Mouse (Mus musculus): ENCODE data around the gene Ulk4.
"Not testable (repeated sequence)": the region's sequence is repeated elsewhere in the genome, so short reads cannot be mapped to it uniquely, and the experiment has no call there.

Gene Ulk4

GRCm38 (mm10) chr9:121064606-121065355 lies 212.2 kb downstream of the Ulk4 start:
- no peak for DNase-seq (ENCODE audit: low read depth, low spot score)

- no peak for DNase-seq (ENCODE audit: low read depth, low spot score)
Measured at GRCm38 (mm10) chr9:121062671-121063070, 214.3 kb downstream of the Ulk4 start.

GRCm38 (mm10) chr9:121061820-121062623 lies 215.0 kb downstream of the Ulk4 start:
- no peak for DNase-seq (ENCODE audit: low read depth, low spot score)

GRCm38 (mm10) chr9:121060331-121060730 lies 216.7 kb downstream of the Ulk4 start:
- DNase-seq (ENCODE audit: low read depth, low spot score): no peak

- DNase-seq (ENCODE audit: low read depth, low spot score): no peak
Measured at GRCm38 (mm10) chr9:121059286-121059685, 217.7 kb downstream of the Ulk4 start.

- DNase-seq (ENCODE audit: low read depth, low spot score): no peak
Measured at GRCm38 (mm10) chr9:121058538-121058937, 218.5 kb downstream of the Ulk4 start.

GRCm38 (mm10) chr9:121058116-121058515 lies 218.9 kb downstream of the Ulk4 start:
- no peak for DNase-seq (ENCODE audit: low read depth, low spot score)

GRCm38 (mm10) chr9:121057401-121057800 lies 219.6 kb downstream of the Ulk4 start:
- no peak for DNase-seq (ENCODE audit: low read depth, low spot score)

- DNase-seq (ENCODE audit: low read depth, low spot score): no peak
Measured at GRCm38 (mm10) chr9:121056526-121056925, 220.5 kb downstream of the Ulk4 start.

- DNase-seq (ENCODE audit: low read depth, low spot score): no peak
Measured at GRCm38 (mm10) chr9:121056036-121056435, 221.0 kb downstream of the Ulk4 start.

GRCm38 (mm10) chr9:121045657-121046056 lies 231.3 kb downstream of the Ulk4 start:
- not testable (repeated sequence) for DNase-seq (ENCODE audit: low read depth, low spot score)

- DNase-seq (ENCODE audit: low read depth, low spot score): no peak
Measured at GRCm38 (mm10) chr9:121044471-121045206, 232.4 kb downstream of the Ulk4 start.

- DNase-seq (ENCODE audit: low read depth, low spot score): no peak
Measured at GRCm38 (mm10) chr9:121043021-121043420, 234.0 kb downstream of the Ulk4 start.

- DNase-seq (ENCODE audit: low read depth, low spot score): no peak
Measured at GRCm38 (mm10) chr9:121038396-121038795, 238.6 kb downstream of the Ulk4 start.

GRCm38 (mm10) chr9:121037975-121038374 lies 239.0 kb downstream of the Ulk4 start:
- DNase-seq (ENCODE audit: low read depth, low spot score): no peak

GRCm38 (mm10) chr9:121035296-121035695 lies 241.7 kb downstream of the Ulk4 start:
- DNase-seq (ENCODE audit: low read depth, low spot score): no peak

- no peak for DNase-seq (ENCODE audit: low read depth, low spot score)
Measured at GRCm38 (mm10) chr9:121033596-121033995, 243.4 kb downstream of the Ulk4 start.

- no peak for DNase-seq (ENCODE audit: low read depth, low spot score)
Measured at GRCm38 (mm10) chr9:121032322-121032964, 244.6 kb downstream of the Ulk4 start.

- DNase-seq (ENCODE audit: low read depth, low spot score): no peak
Measured at GRCm38 (mm10) chr9:121030949-121031348, 246.0 kb downstream of the Ulk4 start.

GRCm38 (mm10) chr9:121029786-121030185 lies 247.2 kb downstream of the Ulk4 start:
- DNase-seq (ENCODE audit: low read depth, low spot score): no peak

GRCm38 (mm10) chr9:121023526-121024264 lies 253.3 kb downstream of the Ulk4 start:
- DNase-seq (ENCODE audit: low read depth, low spot score): no peak
